Mouse (Mus musculus) forebrain, postnatal 0 days (tissue): ENCODE measurements around the gene Slc13a5. TPM values are rescaled to one million over a fixed set of nuclear protein-coding genes. Genes with fewer than 3 reads are reported as not detected.
A peak's percentile ranks its signal among the peaks of the same experiment; 100 is the strongest.

ENCODE experiments used
- ATAC-seq: fragments of 200-750 bp; cut with Nextera tagmentation; 2 replicates; pipeline ENCODE4 v1.8.0; 2017; ENCODE audit warnings: mild to moderate bottlenecking, moderate library complexity
- DNase-seq: peaks from one replicate; pipeline ENCODE4 v3.0.0-alpha.2; 2015
- H3K27ac ChIP-seq: fragments of 300-500 bp; sonication (generic); 2 replicates; pipeline ENCODE4 v1.5.1; 2014; ENCODE audit warnings: low read depth, mild to moderate bottlenecking, antibody characterized with exemption, low read length, moderate library complexity, mixed read lengths
- H3K27me3 ChIP-seq: fragments of 300-500 bp; sonication (generic); 2 replicates; pipeline ENCODE4 v1.6.1; 2014; ENCODE audit warnings: mild to moderate bottlenecking, low read length, mixed read lengths; ENCODE audit not compliant: insufficient read depth
- H3K36me3 ChIP-seq: fragments of 300-500 bp; sonication (generic); 2 replicates; pipeline ENCODE4 v1.6.1; 2014; ENCODE audit warnings: mild to moderate bottlenecking, moderate library complexity; ENCODE audit not compliant: insufficient read depth
- H3K4me1 ChIP-seq: fragments of 300-500 bp; sonication (generic); 2 replicates; pipeline ENCODE4 v1.6.1; 2014; ENCODE audit warnings: antibody characterized with exemption; ENCODE audit not compliant: insufficient read depth
- H3K4me2 ChIP-seq: fragments of 300-500 bp; sonication (generic); 2 replicates; pipeline ENCODE4 v1.6.1; 2014; ENCODE audit warnings: low read depth, mild to moderate bottlenecking, moderate library complexity
- H3K4me3 ChIP-seq: fragments of 300-500 bp; sonication (generic); 2 replicates; pipeline ENCODE4 v1.5.1; 2014; ENCODE audit warnings: low read depth, low read length, mixed read lengths
- H3K9ac ChIP-seq: fragments of 300-500 bp; sonication (generic); 2 replicates; pipeline ENCODE4 v1.6.1; 2014; ENCODE audit warnings: mild to moderate bottlenecking
- H3K9me3 ChIP-seq: fragments of 300-500 bp; sonication (generic); 2 replicates; pipeline ENCODE4 v1.6.1; 2016; ENCODE audit warnings: low read length
- CTCF ChIP-seq: sonication (generic); IDR thresholded peaks from 2 replicates; pipeline ENCODE4 v1.5.1; 2016; ENCODE audit warnings: antibody characterized with exemption, control low read depth, low read depth
- WGBS: fragments of 180-500 bp; shearing (Covaris S2); extraction: QIAGEN DNeasy Blood & Tissue Kit; methylation state at CpG from one replicate; pipeline ENCODE4 v1.1.7; 2014; 5-methylcytosine and 5-hydroxymethylcytosine counted together
- polyA plus RNA-seq: library from polyadenylated mRNA; unstranded; fragments of >200 nt; fragmentation: Nextera tagmentation; extraction: Ambion mirVana; gene quantifications from 2 replicates; pipeline ENCODE4 v1.2.1, GENCODE M21; 2015
- total RNA-seq: library from RNA; depleted of rRNA; stranded (reverse); fragments of >200 nt; gene quantifications from 2 replicates; pipeline ENCODE4 v1.2.3, GENCODE M21; 2014; rRNA removed

The Slc13a5 gene
- total RNA-seq (3.8 and 4.7 TPM in 2 replicates), polyA plus RNA-seq (4.0 and 4.1 TPM in 2 replicates)

DNA sequence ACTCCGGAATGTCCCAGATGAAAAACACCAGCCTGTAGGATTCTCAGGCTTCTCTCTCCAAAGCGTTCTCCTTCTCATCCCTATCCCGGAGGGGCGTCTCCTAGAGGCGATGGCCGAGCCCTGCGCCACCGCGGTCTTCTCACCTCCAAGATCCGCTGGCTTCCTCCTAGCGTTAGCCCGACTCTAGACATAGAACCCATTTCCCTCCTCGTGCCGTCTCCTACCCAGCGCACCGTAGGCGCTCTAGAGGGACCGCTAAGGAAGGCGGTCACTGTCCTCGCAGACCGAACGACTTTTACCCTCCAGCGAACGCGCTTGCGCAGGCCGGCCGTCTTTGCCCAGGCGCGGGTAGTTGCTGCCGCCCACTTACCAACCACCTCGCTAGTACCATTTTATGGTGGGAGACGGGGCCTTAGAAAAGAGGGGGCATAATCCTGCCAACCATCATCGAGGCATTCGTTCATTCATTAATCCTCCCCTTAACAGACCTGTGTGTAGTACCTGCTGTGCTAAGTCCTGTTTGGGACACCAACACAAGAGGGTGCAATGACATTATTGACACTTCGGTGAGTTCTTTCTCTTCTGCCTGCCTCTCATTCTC lies at the start of gene Slc13a5:
Slc13a5 (minus strand) TSS at position 263 of the 601 bp plus-strand sequence.
- no peaks in the 10 kb centered on the region for H3K36me3 ChIP-seq
- peak within 1 kb of the TSS; percentile 49 for H3K9ac ChIP-seq
- no peaks in the 10 kb centered on the region for H3K4me1 ChIP-seq
- peaks cover 9% of the 10 kb centered on the region for H3K27me3 ChIP-seq
- 4% methylated on average over 36 of the region's 36 CpGs for WGBS
- H3K27ac ChIP-seq: no peak within 1 kb of the TSS; the same call in 1 of the 2 replicates
- H3K9me3 ChIP-seq: no peaks in the 10 kb centered on the region
- DNase-seq (no peak), ATAC-seq (peak; percentile 32)
- no peak for TF ChIP-seq CTCF
- peak within 1 kb of the TSS; percentile 40 for H3K4me3 ChIP-seq
- H3K4me2 ChIP-seq: peak within 1 kb of the TSS; percentile 66

DNA sequence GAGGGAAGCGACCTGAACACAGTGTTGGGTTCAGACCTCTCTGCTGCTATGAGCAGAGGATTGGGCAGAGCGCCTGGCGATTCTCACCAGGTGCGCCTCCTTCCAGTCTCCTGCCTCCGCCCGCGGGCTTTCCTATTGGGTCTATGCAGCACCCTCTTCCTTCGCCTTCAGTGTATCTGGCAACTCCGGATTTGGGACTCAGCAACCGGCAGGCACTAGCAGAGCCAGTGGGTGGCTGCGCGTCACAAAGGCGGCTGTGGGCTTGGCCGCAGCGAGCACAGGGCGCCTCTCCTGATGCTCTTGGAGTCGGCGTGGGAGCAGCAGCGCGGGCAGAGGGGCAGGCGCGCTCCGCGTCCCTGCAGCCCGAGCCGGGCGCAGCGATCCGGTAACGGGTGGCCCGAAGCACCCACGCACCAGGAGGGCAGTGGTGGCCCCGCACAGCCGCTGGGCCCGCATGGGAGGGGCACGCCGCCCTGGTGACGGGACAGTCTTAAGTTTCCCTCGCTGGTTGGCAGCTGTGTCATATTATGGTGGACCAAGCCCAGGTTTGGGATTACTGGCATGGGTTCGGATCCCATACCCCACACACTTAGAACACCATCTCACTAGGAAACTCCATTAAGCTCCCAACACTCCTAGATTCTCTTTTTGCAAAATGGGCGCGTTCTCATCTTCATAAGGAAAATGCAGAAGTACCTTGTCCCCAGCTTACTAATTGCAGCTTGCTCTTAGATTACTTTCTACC lies 47.3 kb upstream of the Slc13a5 start, which contains the start of gene Fbxo39:
Fbxo39 (plus strand) TSS at position 294 of the 745 bp plus-strand sequence.
- no peak within 1 kb of the TSS for H3K27ac ChIP-seq
- H3K27me3 ChIP-seq: peaks cover 8% of the 10 kb centered on the region; the same call in 1 of the 2 replicates
- peak within 1 kb of the TSS; percentile 43 for H3K9ac ChIP-seq
- no peaks in the 10 kb centered on the region for H3K36me3 ChIP-seq
- peak within 1 kb of the TSS; percentile 59 for H3K4me2 ChIP-seq
- DNase-seq: peak; percentile 24
- WGBS: 14% methylated on average over 40 of the region's 42 CpGs
- no peaks in the 10 kb centered on the region for H3K4me1 ChIP-seq
- H3K9me3 ChIP-seq: no peaks in the 10 kb centered on the region
- no peak for ATAC-seq
- H3K4me3 ChIP-seq: peak within 1 kb of the TSS; percentile 35
- TF ChIP-seq CTCF: no peak

DNA sequence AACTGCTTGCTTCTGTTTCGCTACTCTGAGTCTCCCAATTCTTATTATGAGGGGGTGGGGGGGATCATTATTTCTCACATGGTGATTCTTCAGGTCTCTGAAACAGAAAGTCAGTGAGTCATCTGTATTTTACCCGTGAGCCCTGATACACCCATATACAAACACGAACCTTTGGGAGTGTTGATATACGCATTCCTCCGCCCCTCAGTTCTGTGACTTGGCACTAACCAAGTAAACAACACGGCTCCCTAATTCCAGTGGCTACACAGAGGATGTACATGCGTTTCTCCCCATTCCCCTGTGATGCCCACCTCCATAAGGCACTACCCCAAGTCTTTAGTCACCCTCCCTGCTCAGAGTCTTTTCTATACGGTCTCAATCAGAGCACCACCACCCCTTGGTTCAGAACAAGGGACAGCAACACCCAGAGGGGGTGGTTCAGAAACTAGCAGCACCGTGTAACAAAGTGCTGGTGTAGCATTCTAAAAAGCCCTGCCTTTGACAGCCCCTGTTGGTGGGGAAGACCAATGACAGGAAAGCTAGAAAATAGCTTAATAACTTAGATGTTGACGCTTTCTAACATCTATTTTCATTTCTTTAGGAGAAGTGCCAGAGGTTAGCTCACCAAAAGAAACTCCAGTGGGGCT lies 44.5 kb upstream of the Slc13a5 start:
- no peaks in the 10 kb centered on the region for H3K36me3 ChIP-seq
- no peaks in the 10 kb centered on the region for H3K4me1 ChIP-seq
- H3K9me3 ChIP-seq: no peaks in the 10 kb centered on the region
- ATAC-seq: no peak
- TF ChIP-seq CTCF: no peak
- H3K9ac ChIP-seq: no peak overlapping the region
- WGBS: 84% methylated on average over 10 of the region's 10 CpGs
- H3K4me3 ChIP-seq: no peak overlapping the region
- no peak overlapping the region for H3K4me2 ChIP-seq
- no peak for DNase-seq
- peaks cover 8% of the 10 kb centered on the region; the same call in 1 of the 2 replicates for H3K27me3 ChIP-seq
- no peak overlapping the region for H3K27ac ChIP-seq

DNA sequence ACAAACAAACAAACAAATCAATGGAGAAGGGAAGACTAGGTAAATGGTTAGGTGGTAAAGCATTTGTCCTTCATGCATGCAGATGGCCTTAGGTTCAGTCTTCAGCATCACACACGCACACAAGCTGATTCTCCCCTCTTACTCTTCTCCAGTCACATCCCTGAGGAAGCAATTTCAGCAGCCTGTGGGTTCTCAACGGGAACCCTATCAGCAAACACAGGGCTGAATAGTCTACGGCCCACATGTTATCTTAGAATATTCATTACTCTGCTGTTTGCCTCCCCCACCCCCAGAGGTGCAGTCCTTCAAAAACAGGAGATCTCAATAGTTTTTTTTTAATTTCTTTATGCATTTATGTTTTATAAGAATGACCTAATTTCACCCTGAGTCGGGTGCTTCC lies 43.5 kb upstream of the Slc13a5 start:
- no peak for DNase-seq
- H3K9me3 ChIP-seq: no peaks in the 10 kb centered on the region
- peaks cover 8% of the 10 kb centered on the region; the same call in 1 of the 2 replicates for H3K27me3 ChIP-seq
- TF ChIP-seq CTCF: no peak
- H3K4me2 ChIP-seq: no peak overlapping the region
- H3K27ac ChIP-seq: no peak overlapping the region
- no peaks in the 10 kb centered on the region for H3K4me1 ChIP-seq
- H3K9ac ChIP-seq: no peak overlapping the region
- H3K36me3 ChIP-seq: no peaks in the 10 kb centered on the region
- no peak overlapping the region for H3K4me3 ChIP-seq
- 91% methylated on average over 4 of the region's 4 CpGs for WGBS
- no peak for ATAC-seq

DNA sequence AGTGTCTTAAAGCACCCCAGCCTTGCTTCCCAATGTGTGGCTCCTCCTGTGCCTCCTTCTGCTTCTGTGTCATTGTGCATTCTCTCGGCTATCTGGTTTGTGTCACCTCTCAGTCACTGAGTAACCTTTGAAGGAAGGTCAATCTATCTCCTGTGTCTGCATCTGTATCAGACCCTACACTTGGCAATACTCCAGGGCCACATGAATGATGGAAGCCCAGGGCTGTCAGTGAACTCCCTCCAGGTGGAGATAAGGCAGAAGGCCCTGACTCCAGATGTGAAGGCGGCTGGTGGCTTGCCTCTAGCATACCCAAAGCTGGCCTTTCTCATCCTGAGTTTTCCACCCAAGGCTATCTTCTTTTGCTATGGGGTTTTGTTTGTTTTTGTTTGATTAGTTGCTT lies 42.0 kb upstream of the Slc13a5 start:
- H3K4me3 ChIP-seq: no peak overlapping the region
- no peaks in the 10 kb centered on the region for H3K36me3 ChIP-seq
- no peak for TF ChIP-seq CTCF
- H3K9ac ChIP-seq: no peak overlapping the region
- no peak overlapping the region for H3K27ac ChIP-seq
- DNase-seq (no peak), ATAC-seq (no peak)
- WGBS: 83% methylated on average over 2 of the region's 2 CpGs
- H3K27me3 ChIP-seq: peaks cover 3% of the 10 kb centered on the region; the same call in 1 of the 2 replicates
- H3K4me1 ChIP-seq: no peaks in the 10 kb centered on the region
- no peaks in the 10 kb centered on the region for H3K9me3 ChIP-seq
- no peak overlapping the region for H3K4me2 ChIP-seq

DNA sequence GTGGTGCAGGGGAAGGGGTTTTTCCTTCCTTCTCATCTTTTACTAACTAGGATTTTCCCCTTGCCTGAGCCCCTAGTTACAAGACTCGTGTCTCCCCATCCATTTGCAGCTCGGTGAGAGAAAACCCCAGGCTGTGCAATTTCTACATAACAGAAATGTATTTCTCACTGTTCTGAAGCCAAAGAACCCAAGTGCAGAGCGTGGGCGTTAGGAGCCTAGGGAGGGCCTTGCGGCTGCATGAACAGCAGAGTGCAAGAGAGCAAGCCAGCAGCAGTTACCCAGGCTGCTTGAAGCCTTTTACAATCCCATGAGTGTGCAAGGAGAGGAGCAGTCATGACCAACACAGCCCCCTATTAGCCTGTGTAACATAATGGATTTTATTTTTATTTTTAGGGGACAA lies 40.4 kb upstream of the Slc13a5 start:
- H3K27me3 ChIP-seq: no peaks in the 10 kb centered on the region
- ATAC-seq: no peak

More for the DNA sequence above, 40.4 kb upstream of the Slc13a5 start:
- 75% methylated on average over 5 of the region's 5 CpGs for WGBS
- Histone ChIP-seq H3K36me3 (no peaks in the 10 kb centered on the region), H3K4me3 (no peak overlapping the region), H3K9me3 (no peaks in the 10 kb centered on the region), H3K4me1 (no peaks in the 10 kb centered on the region), H3K4me2 (no peak overlapping the region), H3K27ac (no peak overlapping the region), H3K9ac (no peak overlapping the region)
- TF ChIP-seq CTCF: no peak
- no peak for DNase-seq
